Mouse (Mus musculus) MEL (cell line): ENCODE results near the gene Atg4a-ps.

Experiments
- GATA1 ChIP-seq: IDR thresholded peaks from 2 replicates; pipeline ENCODE4 v1.6.1; 2011; ENCODE audit warnings: low read depth, low read length, improper control_type of control experiment
- HCFC1 ChIP-seq: IDR thresholded peaks from 2 replicates; pipeline ENCODE4 v1.6.1; 2012; ENCODE audit warnings: low read depth, mild to moderate bottlenecking, inconsistent platforms, low read length, improper control_type of control experiment, moderate library complexity
- POLR2A ChIP-seq, 2 experiments: IDR thresholded peaks; 2 replicates each; pipeline ENCODE4 v1.6.1; 2011 to 2012; ENCODE audit warnings: low read length in 2 of 2, mild to moderate bottlenecking in 2 of 2, control low read depth in 1 of 2, improper control_type of control experiment in 1 of 2, low read depth in 1 of 2, moderate library complexity in 1 of 2; ENCODE audit not compliant: control insufficient read depth in 1 of 2, insufficient read depth in 1 of 2, poor library complexity in 1 of 2
- UBTF ChIP-seq: IDR thresholded peaks from 2 replicates; pipeline ENCODE4 v1.6.1; 2012; ENCODE audit warnings: low read depth, mild to moderate bottlenecking, inconsistent platforms, low read length, improper control_type of control experiment, moderate library complexity, borderline replicate concordance; ENCODE audit not compliant: insufficient read depth

GRCm38 (mm10) chr3:103634256-103634655 lies 11.6 kb downstream of the Atg4a-ps start:
- TF ChIP-seq HCFC1 (no peak), UBTF (no peak), GATA1 (no peak), POLR2A (IDR thresholded peaks at IDR 0.05; ENCODE audit: control insufficient read depth in 1 of 2, insufficient read depth in 1 of 2, low read depth in 1 of 2, low read length in 2 of 2, poor library complexity in 1 of 2) (no peak)
